In the genomic region with DNA sequence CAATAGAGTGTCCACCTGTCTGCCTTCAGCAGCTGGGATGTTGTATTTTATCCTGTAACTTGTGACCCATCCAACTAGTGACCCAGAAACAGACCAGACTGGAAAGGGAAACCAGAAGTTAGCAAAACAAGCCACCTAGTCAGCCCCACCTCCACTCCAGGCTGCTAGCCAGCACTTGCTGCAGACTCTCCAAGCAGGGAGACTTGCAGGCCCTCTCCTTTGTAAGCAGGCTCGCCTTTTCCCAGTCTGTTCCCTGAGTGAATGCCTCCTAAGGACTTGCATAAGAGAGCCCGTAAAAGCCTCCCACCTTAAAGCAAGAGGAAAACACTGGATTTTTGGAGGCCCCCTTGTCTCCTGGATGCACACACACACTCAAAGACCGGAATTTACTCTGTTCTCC, we compare ENCODE assay signal across 8 mouse cellular contexts. TPM values are rescaled to one million over a fixed set of nuclear protein-coding genes. Genes with fewer than 3 reads are reported as not detected.
DNase-seq lines count a peak whose midpoint lies in the region; ATAC-seq and TF ChIP-seq lines count a peak whose summit lies in the region.

No protein-coding gene starts in this region.

- no peak overlapping the region for H3K4me3 ChIP-seq in lung, postnatal 0 days (ENCODE audit: low read depth, low read length)

- 35% methylated on average over 3 of the region's 3 CpGs for WGBS in lung, postnatal 0 days

- no peak for TF ChIP-seq CTCF in lung, postnatal 0 days (IDR thresholded peaks at IDR 0.05)

- no peak overlapping the region for H3K4me2 ChIP-seq in lung, postnatal 0 days (replicated peaks; ENCODE audit: low read depth, low read length)

- peak; percentile 66 to 90 for DNase-seq in adrenal gland, adult (ENCODE audit: inconsistent age in 2 of 2, low spot score in 1 of 2)
- no peak for DNase-seq in adrenal gland, postnatal 4 days (ENCODE audit: low spot score in 2 of 2)
- DNase-seq in urinary bladder, postnatal 14 days (ENCODE audit: low spot score): peak; percentile 83
- DNase-seq in urinary bladder, adult 2 months (ENCODE audit: low spot score): no peak
- DNase-seq in kidney, adult 18-20 months: peak; percentile 86
- DNase-seq in lung, postnatal 0 days (ENCODE audit: low spot score): peak; percentile 67
- DNase-seq in embryo, embryonic 10.5 days (ENCODE audit: low spot score): no peak
- DNase-seq in spleen, adult 18-20 months: no peak

- no peaks in the 10 kb centered on the region for H3K27me3 ChIP-seq in lung, postnatal 0 days (replicated peaks; ENCODE audit: insufficient read depth, low read length)

- H3K4me1 ChIP-seq in lung, postnatal 0 days (ENCODE audit: insufficient read depth, low read depth, low read length): peaks cover 20% of the 10 kb centered on the region

- H3K27ac ChIP-seq in lung, postnatal 0 days (ENCODE audit: low read length): peak overlapping the region; percentile 48

- H3K9ac ChIP-seq in lung, postnatal 0 days (replicated peaks; ENCODE audit: low read depth): no peak overlapping the region

- H3K9me3 ChIP-seq in lung, postnatal 0 days (ENCODE audit: low read length): no peaks in the 10 kb centered on the region

- TF ChIP-seq EP300 in lung, postnatal 0 days (IDR thresholded peaks at IDR 0.05): no peak

- no peaks in the 10 kb centered on the region for H3K36me3 ChIP-seq in lung, postnatal 0 days (ENCODE audit: insufficient read depth, low read length)

- ATAC-seq in lung, postnatal 0 days: peak; percentile 41; the same call in 1 of the 2 replicates

RNA-seq across cellular contexts. Expression of a gene that starts 27.3 kb away (rescaled TPM):
- 100 to 1,000 TPM; 190 to 196 TPM for total RNA-seq in adrenal gland, postnatal 4 days (2021)
- 339 and 500 TPM in 2 replicates for polyA plus RNA-seq in urinary bladder, adult 2 months (2012; rRNA removed)
- polyA plus RNA-seq in lung, postnatal 0 days (2015; fragmentation: Nextera tagmentation; extraction: Ambion mirVana): 27.4 and 32.4 TPM in 2 replicates

Comparison
In these comparisons a context has a peak if more than half of its experiments do, and no peak if none do; other contexts are left out.
1. DNase-seq: peak in adrenal gland, adult (2 of 2), urinary bladder, postnatal 14 days (single experiment), kidney, adult 18-20 months (single experiment) and lung, postnatal 0 days (single experiment); none in adrenal gland, postnatal 4 days (0 of 2), urinary bladder, adult 2 months (single experiment), embryo, embryonic 10.5 days (single experiment) and spleen, adult 18-20 months (0 of 2).
2. RNA of a gene that starts 27.3 kb away (polyA plus RNA-seq): 339 to 500 TPM in urinary bladder, adult 2 months; 27.4 to 32.4 TPM in lung, postnatal 0 days; every median in the first group is over 10 times any median in the second.